Mouse (Mus musculus): ENCODE results near the gene Ptpre. TPM values are rescaled to one million over a fixed set of nuclear protein-coding genes. Genes with fewer than 3 reads are reported as not detected.

Ptpre gene
- polyA plus RNA-seq, 1 experiment: 2.4 TPM

DNA sequence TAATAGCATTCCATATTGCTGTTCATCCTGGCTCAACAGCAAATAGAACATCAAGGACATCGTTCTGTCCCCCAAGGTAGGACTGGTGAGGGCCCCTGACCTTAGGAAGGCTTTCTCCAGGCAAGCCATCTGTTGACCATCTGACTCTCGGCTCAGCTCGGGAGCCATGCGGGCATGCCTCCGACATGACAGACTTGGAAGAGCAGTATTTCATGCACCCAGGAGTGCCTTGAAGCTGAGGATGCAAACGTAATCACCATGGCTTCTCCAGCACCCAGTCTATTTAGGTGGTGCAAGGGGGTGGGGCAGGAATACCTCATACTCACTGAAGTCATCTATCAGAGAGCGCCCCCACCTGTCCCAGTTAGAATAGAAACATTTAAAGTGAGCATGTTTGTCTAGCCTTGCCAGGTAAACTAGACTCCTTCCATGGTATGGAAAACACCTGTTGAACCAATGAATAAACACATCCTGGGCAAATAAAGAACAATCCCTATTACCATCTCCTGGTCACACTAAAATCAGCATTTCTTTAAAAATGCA lies 95.5 kb downstream of the Ptpre start:
- Histone ChIP-seq H3K4me2 (ENCODE audit: low read depth) (no peak overlapping the region), H3ac (ENCODE audit: control insufficient read depth, insufficient read length) (no peak overlapping the region), H3K36me3 (ENCODE audit: control insufficient read depth, insufficient read depth) (no peaks in the 10 kb centered on the region), H3K4me3 (no peak overlapping the region), H3K79me2 (ENCODE audit: control insufficient read depth, insufficient read depth) (no peaks in the 10 kb centered on the region), H3K27me3 (ENCODE audit: control insufficient read depth, insufficient read depth, insufficient read length) (no peaks in the 10 kb centered on the region)
- TF ChIP-seq REST (IDR thresholded peaks at IDR 0.05; ENCODE audit: insufficient read depth, insufficient read length): no peak
- no peak for TF ChIP-seq SRF (IDR thresholded peaks at IDR 0.05; ENCODE audit: control insufficient read depth, insufficient read length, low read depth)
- no peak for TF ChIP-seq USF1 (IDR thresholded peaks at IDR 0.05; ENCODE audit: low read depth)
- TF ChIP-seq POLR2AphosphoS2 (IDR thresholded peaks at IDR 0.05; ENCODE audit: insufficient read length, low read depth): no peak
- no peak for TF ChIP-seq TCF3 (IDR thresholded peaks at IDR 0.05; ENCODE audit: insufficient read length, low read depth)
- no peak for TF ChIP-seq POLR2A (IDR thresholded peaks at IDR 0.05; ENCODE audit: insufficient read length, low read depth)
- no peak for TF ChIP-seq MAX (IDR thresholded peaks at IDR 0.05; ENCODE audit: low read depth)
- TF ChIP-seq MYOG (IDR thresholded peaks at IDR 0.05; ENCODE audit: control insufficient read depth in 1 of 3, insufficient read depth in 1 of 3, insufficient read length in 2 of 3, low read depth in 2 of 3): no peak
- TF ChIP-seq CEBPB (IDR thresholded peaks at IDR 0.05; ENCODE audit: insufficient read depth, poor library complexity, severe bottlenecking): no peak

DNA sequence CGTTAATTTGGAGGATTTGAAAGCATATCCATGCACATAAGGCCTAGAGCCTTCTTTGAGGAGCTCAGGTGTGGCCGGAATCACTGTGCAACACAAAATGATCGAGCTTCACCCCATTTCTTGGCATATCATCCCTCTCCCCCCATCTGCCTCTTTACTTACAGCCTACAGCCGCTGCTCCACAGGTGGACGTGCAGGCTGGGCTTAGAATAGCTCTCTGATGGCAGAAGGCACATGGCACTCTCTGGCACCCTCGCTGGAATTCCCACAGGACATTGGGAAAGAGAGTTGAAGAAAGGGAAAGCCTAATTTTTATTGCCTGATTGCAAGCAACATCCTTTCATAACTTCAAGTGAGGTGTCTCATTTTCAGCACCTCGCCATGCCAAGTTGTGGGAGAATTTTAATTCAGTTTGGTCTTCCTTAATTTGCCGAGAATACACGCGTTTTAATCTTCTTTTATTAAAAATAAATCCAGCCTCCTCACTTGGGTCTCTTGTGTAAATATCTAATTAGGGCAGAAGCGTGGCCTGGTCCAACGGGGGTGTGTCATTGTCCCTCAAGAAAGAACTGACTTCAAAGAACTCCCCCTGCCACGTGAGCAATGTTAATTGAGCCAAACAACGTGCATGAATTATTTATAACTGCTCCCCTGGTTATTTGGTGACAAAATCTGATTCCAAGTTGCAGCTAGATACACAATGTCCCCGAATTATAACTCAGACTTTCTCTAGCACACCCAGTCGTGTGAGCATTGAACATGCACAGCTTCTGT lies 97.8 kb downstream of the Ptpre start:
- no peak overlapping the region for H3ac ChIP-seq (ENCODE audit: control insufficient read depth, insufficient read length)
- no peaks in the 10 kb centered on the region for H3K79me2 ChIP-seq (ENCODE audit: control insufficient read depth, insufficient read depth)
- H3K4me2 ChIP-seq (ENCODE audit: low read depth): no peak overlapping the region
- H3K27me3 ChIP-seq (ENCODE audit: control insufficient read depth, insufficient read depth, insufficient read length): no peaks in the 10 kb centered on the region
- no peak for TF ChIP-seq TCF3 (IDR thresholded peaks at IDR 0.05; ENCODE audit: insufficient read length, low read depth)
- no peak overlapping the region for H3K4me3 ChIP-seq
- H3K36me3 ChIP-seq (ENCODE audit: control insufficient read depth, insufficient read depth): no peaks in the 10 kb centered on the region

DNA sequence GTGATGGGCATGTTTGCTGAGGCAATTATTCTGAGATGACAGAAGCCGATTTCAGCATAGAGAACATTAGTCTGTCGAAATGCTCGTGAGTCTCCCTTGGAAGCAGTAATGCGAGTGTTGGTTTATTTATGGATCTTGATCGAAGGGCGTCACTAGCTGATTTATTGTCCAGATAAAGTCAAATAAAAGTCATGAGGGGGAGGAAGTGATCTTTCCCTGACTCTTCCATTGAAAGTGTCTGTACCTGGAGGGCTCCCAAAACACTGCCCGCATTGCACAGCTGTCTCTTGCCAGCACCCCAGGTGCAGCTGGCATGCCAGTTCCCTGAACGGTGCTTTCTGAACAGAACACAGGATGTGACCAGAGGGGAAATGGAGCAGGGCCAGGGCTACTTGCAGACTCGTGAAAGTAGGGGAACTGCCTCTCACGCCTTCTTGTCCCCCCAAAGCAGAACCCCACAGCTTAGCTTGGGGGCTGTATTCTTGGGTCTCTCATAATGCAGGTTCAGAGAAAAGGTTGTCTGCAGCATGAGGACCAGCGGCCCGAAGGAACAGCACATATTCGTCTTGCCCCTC lies 100.2 kb downstream of the Ptpre start:
- no peaks in the 10 kb centered on the region for H3K36me3 ChIP-seq (ENCODE audit: control insufficient read depth, insufficient read depth)
- H3K4me3 ChIP-seq: no peak overlapping the region
- TF ChIP-seq REST (IDR thresholded peaks at IDR 0.05; ENCODE audit: insufficient read depth, insufficient read length) (no peak), MYOD1 (IDR thresholded peaks at IDR 0.05; ENCODE audit: control insufficient read depth in 1 of 3, insufficient read length in 2 of 3, low read depth in 2 of 3) (no peak)
- H3K27me3 ChIP-seq (ENCODE audit: control insufficient read depth, insufficient read depth, insufficient read length): no peaks in the 10 kb centered on the region
- no peaks in the 10 kb centered on the region for H3K79me2 ChIP-seq (ENCODE audit: control insufficient read depth, insufficient read depth)
- no peak overlapping the region for H3K4me2 ChIP-seq (ENCODE audit: low read depth)
- no peak overlapping the region for H3ac ChIP-seq (ENCODE audit: control insufficient read depth, insufficient read length)

DNA sequence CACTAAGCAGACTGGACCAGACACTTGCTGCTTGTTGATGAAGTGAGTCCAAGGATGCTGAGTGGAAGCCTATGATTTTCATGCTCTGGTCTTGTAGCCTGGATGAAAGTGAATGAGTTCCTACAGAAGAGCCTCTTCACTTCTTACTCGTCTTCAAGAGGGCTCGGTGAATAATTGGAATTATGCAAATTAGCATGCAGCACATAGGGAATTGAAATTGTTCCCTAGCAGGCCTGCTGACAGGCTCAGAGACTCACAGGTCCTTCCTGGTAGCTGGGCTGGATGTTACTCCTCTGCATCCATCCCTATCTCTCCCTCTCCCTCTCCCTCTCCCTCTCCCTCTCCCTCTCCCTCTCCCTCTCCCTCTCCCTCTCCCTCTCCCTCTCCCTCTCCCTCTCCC lies 102.1 kb downstream of the Ptpre start:
- no peak overlapping the region for H3ac ChIP-seq (ENCODE audit: control insufficient read depth, insufficient read length)
- H3K4me2 ChIP-seq (ENCODE audit: low read depth): no peak overlapping the region
- TF ChIP-seq TCF12 (IDR thresholded peaks at IDR 0.05; ENCODE audit: insufficient read depth, poor library complexity, severe bottlenecking) (no peak), CEBPB (IDR thresholded peaks at IDR 0.05; ENCODE audit: insufficient read depth, poor library complexity, severe bottlenecking) (no peak), MAX (IDR thresholded peaks at IDR 0.05; ENCODE audit: low read depth) (no peak), MYOG (IDR thresholded peaks at IDR 0.05; ENCODE audit: control insufficient read depth in 1 of 3, insufficient read depth in 1 of 3, insufficient read length in 2 of 3, low read depth in 2 of 3) (no peak), REST (IDR thresholded peaks at IDR 0.05; ENCODE audit: insufficient read depth, insufficient read length) (no peak)
- no peaks in the 10 kb centered on the region for H3K27me3 ChIP-seq (ENCODE audit: control insufficient read depth, insufficient read depth, insufficient read length)
- H3K79me2 ChIP-seq (ENCODE audit: control insufficient read depth, insufficient read depth): no peaks in the 10 kb centered on the region
- no peaks in the 10 kb centered on the region for H3K36me3 ChIP-seq (ENCODE audit: control insufficient read depth, insufficient read depth)
- H3K4me3 ChIP-seq: no peak overlapping the region

DNA sequence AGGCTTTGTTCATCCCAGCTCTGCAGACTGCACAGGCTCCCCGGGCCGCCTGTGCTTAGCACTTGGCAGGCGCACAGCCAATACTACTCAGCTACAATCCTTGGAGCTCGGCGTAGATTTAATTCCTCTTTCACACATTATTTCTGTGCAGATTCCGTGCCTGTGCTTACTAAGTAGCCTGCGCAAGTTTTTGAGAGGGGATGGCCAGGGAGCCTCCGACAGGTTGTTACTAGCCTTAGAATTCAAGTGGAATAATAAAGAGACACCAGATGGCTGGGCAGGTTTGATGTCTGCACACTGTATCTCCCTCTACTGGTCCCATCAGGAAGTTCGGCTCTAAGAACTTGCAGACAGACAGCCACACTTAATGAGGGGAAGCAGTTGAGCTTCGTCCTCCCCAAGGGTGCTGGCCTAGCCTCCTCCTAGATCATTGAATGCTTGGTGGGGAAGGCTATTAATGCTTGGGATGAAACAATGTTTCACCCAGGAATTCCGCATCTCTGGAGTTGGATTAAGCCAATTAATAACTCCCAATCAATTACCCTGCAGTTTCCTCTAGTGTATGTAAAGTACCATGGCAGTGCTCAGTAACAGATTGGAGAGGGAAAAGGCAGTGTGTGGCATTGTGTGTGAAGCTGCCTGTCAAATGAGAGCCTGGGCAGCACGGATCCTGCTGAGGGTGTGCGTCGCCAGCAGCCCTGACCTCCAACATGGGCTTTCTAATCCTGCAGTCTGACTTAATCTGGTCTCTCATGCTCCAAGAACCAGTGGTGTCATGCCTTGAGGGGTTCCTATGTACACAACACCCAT lies 104.6 kb downstream of the Ptpre start:
- no peaks in the 10 kb centered on the region for H3K27me3 ChIP-seq (ENCODE audit: control insufficient read depth, insufficient read depth, insufficient read length)
- H3ac ChIP-seq (ENCODE audit: control insufficient read depth, insufficient read length): no peak overlapping the region
- H3K4me3 ChIP-seq: no peak overlapping the region
- TF ChIP-seq SRF (IDR thresholded peaks at IDR 0.05; ENCODE audit: control insufficient read depth, insufficient read length, low read depth) (no peak), POLR2A (IDR thresholded peaks at IDR 0.05; ENCODE audit: insufficient read length, low read depth) (no peak)
- no peaks in the 10 kb centered on the region for H3K79me2 ChIP-seq (ENCODE audit: control insufficient read depth, insufficient read depth)
- H3K36me3 ChIP-seq (ENCODE audit: control insufficient read depth, insufficient read depth): no peaks in the 10 kb centered on the region
- H3K4me2 ChIP-seq (ENCODE audit: low read depth): no peak overlapping the region

Measured in myocyte (in vitro differentiated cells).